ENCODE assay signal across 31 mouse cellular contexts in the genomic region with DNA sequence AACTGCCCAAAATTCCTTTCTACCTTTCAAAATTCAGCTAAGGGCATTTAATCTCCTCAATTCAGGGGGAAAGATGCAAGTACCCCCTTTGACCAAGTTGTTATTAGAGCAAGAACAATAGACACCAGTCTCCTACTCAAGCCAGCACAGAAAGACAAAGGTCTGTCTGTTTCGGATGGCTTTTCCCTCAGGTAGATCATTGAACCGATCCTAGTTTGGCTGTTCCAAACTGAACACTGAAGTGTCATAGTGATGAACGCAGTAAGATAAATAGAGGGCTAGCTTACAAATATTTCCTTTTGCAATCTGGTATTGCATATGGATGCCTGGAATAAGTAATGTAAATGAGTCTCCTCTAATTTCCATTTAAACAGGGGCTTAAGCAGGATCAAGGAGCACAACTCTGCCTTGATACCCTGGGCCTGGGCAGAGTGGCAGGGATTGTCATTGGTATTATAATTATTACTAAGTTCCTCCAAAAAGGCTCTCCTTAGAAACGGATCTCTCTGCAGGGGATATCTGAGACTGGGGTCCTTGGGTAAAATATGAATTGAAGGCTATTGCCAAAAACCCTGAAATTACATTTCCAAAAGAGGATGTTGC.
DNase-seq lines count a peak whose midpoint lies in the region; ATAC-seq and TF ChIP-seq lines count a peak whose summit lies in the region.
"Had no signal": no experiment of that assay in that cellular context is flagged by ENCODE, and none has a peak within 500 bp of the region (broad histone marks: within the 10 kb centered on the region; RNA-seq: fewer than 3 reads in every experiment).

No protein-coding gene starts in this region.

- no peak overlapping the region for H3K9ac ChIP-seq in forebrain, embryonic 11.5 days (ENCODE audit: low read length)
- H3K9ac ChIP-seq in forebrain, embryonic 15.5 days (replicated peaks): no peak overlapping the region
- H3K9ac ChIP-seq in forebrain, embryonic 16.5 days (replicated peaks; ENCODE audit: low read depth, low read length): no peak overlapping the region
- no peak overlapping the region for H3K9ac ChIP-seq in forebrain, embryonic 12.5 days
- H3K9ac ChIP-seq in midbrain, embryonic 11.5 days (ENCODE audit: low read length): no peak overlapping the region
- H3K9ac ChIP-seq in midbrain, postnatal 0 days (replicated peaks; ENCODE audit: low read length, poor library complexity, severe bottlenecking): no peak overlapping the region
- no peak overlapping the region for H3K9ac ChIP-seq in midbrain, embryonic 15.5 days
- H3K9ac ChIP-seq: embryonic facial prominence, embryonic 13.5 days; heart, embryonic 13.5 days; hindbrain, embryonic 14.5 days had no signal

- DNase-seq in forebrain, embryonic 11.5 days (ENCODE audit: low spot score): no peak
- DNase-seq in midbrain, embryonic 11.5 days (ENCODE audit: low spot score, missing footprints): peak; percentile 87
- DNase-seq in midbrain, postnatal 0 days (ENCODE audit: low spot score): no peak
- DNase-seq in adrenal gland, postnatal 25 days: no peak
- DNase-seq: adrenal gland, postnatal 10 days; cerebellum, adult 11-12 months; cerebellum, adult 8-10 months; cerebellum, postnatal 10 days; cerebellum, postnatal 36 days; embryo, embryonic 11 days; gastrocnemius, adult 2 months; gastrocnemius, postnatal 14 days; heart, adult 18-20 months; heart, postnatal 14 days; heart, postnatal 4 days had no signal

- no peaks in the 10 kb centered on the region for H3K36me3 ChIP-seq in forebrain, embryonic 11.5 days (ENCODE audit: control insufficient read depth, insufficient read depth, low read length)
- no peaks in the 10 kb centered on the region for H3K36me3 ChIP-seq in forebrain, embryonic 15.5 days
- no peaks in the 10 kb centered on the region for H3K36me3 ChIP-seq in forebrain, embryonic 16.5 days (ENCODE audit: control insufficient read depth, insufficient read depth)
- no peaks in the 10 kb centered on the region for H3K36me3 ChIP-seq in forebrain, embryonic 12.5 days (replicated peaks)
- no peaks in the 10 kb centered on the region for H3K36me3 ChIP-seq in midbrain, embryonic 11.5 days (ENCODE audit: control insufficient read depth, insufficient read depth, low read length)
- H3K36me3 ChIP-seq in midbrain, postnatal 0 days (ENCODE audit: insufficient read depth, low read length): no peaks in the 10 kb centered on the region
- no peaks in the 10 kb centered on the region for H3K36me3 ChIP-seq in midbrain, embryonic 15.5 days (replicated peaks)
- H3K36me3 ChIP-seq: embryonic facial prominence, embryonic 10.5 days; embryonic facial prominence, embryonic 13.5 days; G1E; heart, embryonic 10.5 days; heart, embryonic 13.5 days had no signal

- H3K4me2 ChIP-seq in forebrain, embryonic 11.5 days (ENCODE audit: low read depth, low read length, severe bottlenecking): no peak overlapping the region
- no peak overlapping the region for H3K4me2 ChIP-seq in forebrain, embryonic 15.5 days (replicated peaks)
- H3K4me2 ChIP-seq in forebrain, embryonic 16.5 days (ENCODE audit: low read length): no peak overlapping the region
- no peak overlapping the region for H3K4me2 ChIP-seq in forebrain, embryonic 12.5 days
- H3K4me2 ChIP-seq in midbrain, embryonic 11.5 days: no peak overlapping the region
- no peak overlapping the region for H3K4me2 ChIP-seq in midbrain, postnatal 0 days (ENCODE audit: low read depth, low read length, poor library complexity, severe bottlenecking)
- no peak overlapping the region for H3K4me2 ChIP-seq in midbrain, embryonic 15.5 days
- H3K4me2 ChIP-seq: embryonic facial prominence, embryonic 13.5 days; heart, embryonic 13.5 days; hindbrain, embryonic 14.5 days had no signal

- no peaks in the 10 kb centered on the region for H3K9me3 ChIP-seq in forebrain, embryonic 11.5 days (ENCODE audit: control insufficient read depth, low read length)
- H3K9me3 ChIP-seq in forebrain, embryonic 15.5 days: no peaks in the 10 kb centered on the region
- H3K9me3 ChIP-seq in forebrain, embryonic 16.5 days (ENCODE audit: control insufficient read depth, low read length): no peaks in the 10 kb centered on the region
- no peaks in the 10 kb centered on the region for H3K9me3 ChIP-seq in forebrain, embryonic 12.5 days
- H3K9me3 ChIP-seq in midbrain, embryonic 11.5 days (ENCODE audit: control insufficient read depth, low read length): no peaks in the 10 kb centered on the region
- no peaks in the 10 kb centered on the region for H3K9me3 ChIP-seq in midbrain, postnatal 0 days (ENCODE audit: low read length)
- no peaks in the 10 kb centered on the region for H3K9me3 ChIP-seq in midbrain, embryonic 15.5 days
- H3K9me3 ChIP-seq: embryonic facial prominence, embryonic 10.5 days; embryonic facial prominence, embryonic 13.5 days; heart, embryonic 10.5 days; heart, embryonic 13.5 days had no signal

- WGBS in forebrain, embryonic 11.5 days: 22% methylated on average over 4 of the region's 4 CpGs
- 15% methylated on average over 4 of the region's 4 CpGs for WGBS in forebrain, embryonic 15.5 days
- WGBS in forebrain, embryonic 16.5 days: 11% methylated on average over 4 of the region's 4 CpGs
- WGBS in forebrain, embryonic 12.5 days: 20% methylated on average over 4 of the region's 4 CpGs
- WGBS in midbrain, embryonic 11.5 days: 32% methylated on average over 4 of the region's 4 CpGs
- 26% methylated on average over 4 of the region's 4 CpGs for WGBS in midbrain, postnatal 0 days
- 27% methylated on average over 4 of the region's 4 CpGs for WGBS in midbrain, embryonic 15.5 days

- H3K4me1 ChIP-seq in forebrain, embryonic 11.5 days (replicated peaks; ENCODE audit: control insufficient read depth, insufficient read depth, low read length): no peaks in the 10 kb centered on the region
- peaks cover 6% of the 10 kb centered on the region; the same call in 1 of the 2 replicates for H3K4me1 ChIP-seq in forebrain, embryonic 15.5 days
- H3K4me1 ChIP-seq in forebrain, embryonic 16.5 days (replicated peaks; ENCODE audit: control insufficient read depth, insufficient read depth, low read length): peaks cover 5% of the 10 kb centered on the region
- peaks cover 7% of the 10 kb centered on the region for H3K4me1 ChIP-seq in forebrain, embryonic 12.5 days
- peaks cover 7% of the 10 kb centered on the region for H3K4me1 ChIP-seq in midbrain, embryonic 11.5 days (ENCODE audit: control insufficient read depth, insufficient read depth, low read length)
- no peaks in the 10 kb centered on the region for H3K4me1 ChIP-seq in midbrain, postnatal 0 days (ENCODE audit: insufficient read depth, low read length)
- H3K4me1 ChIP-seq in midbrain, embryonic 15.5 days: no peaks in the 10 kb centered on the region
- H3K4me1 ChIP-seq: embryonic facial prominence, embryonic 10.5 days; embryonic facial prominence, embryonic 13.5 days; heart, embryonic 10.5 days; heart, embryonic 13.5 days had no signal

- TF ChIP-seq CTCF in midbrain, postnatal 0 days (IDR thresholded peaks at IDR 0.05): no peak

- H3K27ac ChIP-seq in forebrain, embryonic 11.5 days (ENCODE audit: low read depth, low read length): no peak overlapping the region
- H3K27ac ChIP-seq in forebrain, embryonic 15.5 days (replicated peaks): no peak overlapping the region
- H3K27ac ChIP-seq in forebrain, embryonic 16.5 days (ENCODE audit: low read length): no peak overlapping the region
- H3K27ac ChIP-seq in forebrain, embryonic 12.5 days: no peak overlapping the region
- H3K27ac ChIP-seq in midbrain, embryonic 11.5 days (ENCODE audit: low read depth, low read length): no peak overlapping the region; the same call in 1 of the 2 replicates
- H3K27ac ChIP-seq in midbrain, postnatal 0 days (ENCODE audit: low read depth, low read length): no peak overlapping the region
- H3K27ac ChIP-seq in midbrain, embryonic 15.5 days: no peak overlapping the region
- H3K27ac ChIP-seq: embryonic facial prominence, embryonic 10.5 days; embryonic facial prominence, embryonic 13.5 days; gastrocnemius, adult 2 months; heart, embryonic 10.5 days; heart, embryonic 13.5 days; hindbrain, embryonic 14.5 days; hindbrain, postnatal 0 days had no signal

- no peaks in the 10 kb centered on the region for H3K27me3 ChIP-seq in forebrain, embryonic 11.5 days (ENCODE audit: control insufficient read depth, insufficient read depth, low read length)
- H3K27me3 ChIP-seq in forebrain, embryonic 15.5 days: no peaks in the 10 kb centered on the region
- H3K27me3 ChIP-seq in forebrain, embryonic 16.5 days (replicated peaks; ENCODE audit: control insufficient read depth, insufficient read depth, low read length): no peaks in the 10 kb centered on the region
- H3K27me3 ChIP-seq in forebrain, embryonic 12.5 days: no peaks in the 10 kb centered on the region
- no peaks in the 10 kb centered on the region for H3K27me3 ChIP-seq in midbrain, embryonic 11.5 days (ENCODE audit: control insufficient read depth, insufficient read depth, low read length)
- H3K27me3 ChIP-seq in midbrain, postnatal 0 days (ENCODE audit: insufficient read depth, low read length): no peaks in the 10 kb centered on the region
- no peaks in the 10 kb centered on the region for H3K27me3 ChIP-seq in midbrain, embryonic 15.5 days (replicated peaks)
- H3K27me3 ChIP-seq: CH12.LX; embryonic facial prominence, embryonic 13.5 days; heart, embryonic 13.5 days; Patski had no signal

- H3K4me3 ChIP-seq in forebrain, embryonic 11.5 days (ENCODE audit: low read depth, low read length): no peak overlapping the region
- H3K4me3 ChIP-seq in forebrain, embryonic 15.5 days: no peak overlapping the region
- no peak overlapping the region for H3K4me3 ChIP-seq in forebrain, embryonic 16.5 days (replicated peaks; ENCODE audit: low read length)
- no peak overlapping the region for H3K4me3 ChIP-seq in forebrain, embryonic 12.5 days (replicated peaks)
- H3K4me3 ChIP-seq in midbrain, embryonic 11.5 days (ENCODE audit: low read depth, low read length): no peak overlapping the region
- H3K4me3 ChIP-seq in midbrain, postnatal 0 days (ENCODE audit: low read depth, low read length): no peak overlapping the region
- H3K4me3 ChIP-seq in midbrain, embryonic 15.5 days: no peak overlapping the region
- H3K4me3 ChIP-seq: embryonic facial prominence, embryonic 10.5 days; embryonic facial prominence, embryonic 13.5 days; erythroblast, embryonic 14.5 days; gastrocnemius, adult 2 months; heart, embryonic 10.5 days; heart, embryonic 13.5 days had no signal

- ATAC-seq in forebrain, embryonic 11.5 days (replicated peaks; ENCODE audit: low FRiP score): peak; percentile 42; the same call in 1 of the 2 replicates
- no peak for ATAC-seq in forebrain, embryonic 15.5 days (replicated peaks)
- peak; percentile 38; the same call in 1 of the 2 replicates for ATAC-seq in forebrain, embryonic 16.5 days
- no peak for ATAC-seq in forebrain, embryonic 12.5 days (ENCODE audit: low FRiP score)
- peak; percentile 84 for ATAC-seq in midbrain, embryonic 11.5 days (ENCODE audit: low FRiP score)
- no peak for ATAC-seq in midbrain, postnatal 0 days (ENCODE audit: low FRiP score)
- 0 out of 2 replicates have a peak, but pooled peaks have one; percentile 45 for ATAC-seq in midbrain, embryonic 15.5 days (replicated peaks)
- ATAC-seq: hindbrain, postnatal 0 days; inflammation-experienced regulatory T-cells, adult 6 months; intestine, embryonic 16.5 days; Patski had no signal

Comparison
In these comparisons a context has a peak if more than half of its experiments do, and no peak if none do; other contexts are left out.
1. ATAC-seq: peak in forebrain, embryonic 11.5 days (single experiment), forebrain, embryonic 16.5 days (single experiment), midbrain, embryonic 11.5 days (single experiment) and midbrain, embryonic 15.5 days (single experiment); none in forebrain, embryonic 15.5 days (single experiment), forebrain, embryonic 12.5 days (single experiment) and midbrain, postnatal 0 days (single experiment).